Mouse (Mus musculus) gastrocnemius, adult 8-10 months (tissue): ENCODE measurements around the gene Qsox2. TPM values are rescaled to one million over a fixed set of nuclear protein-coding genes. Genes with fewer than 3 reads are reported as not detected.

Experiments used
- DNase-seq, 2 experiments: peaks; one replicate each; pipeline ENCODE4 v3.0.0; 2022; ENCODE audit warnings: low spot score in 2 of 2
- total RNA-seq, 4 experiments: library from RNA; stranded (reverse); gene quantifications; 2 replicates each; pipeline ENCODE4 v1.2.4; 2022

Qsox2 gene
- total RNA-seq, 4 experiments from 2014 or later = 3.2 to 4.5 (median 3.3) TPM

DNA sequence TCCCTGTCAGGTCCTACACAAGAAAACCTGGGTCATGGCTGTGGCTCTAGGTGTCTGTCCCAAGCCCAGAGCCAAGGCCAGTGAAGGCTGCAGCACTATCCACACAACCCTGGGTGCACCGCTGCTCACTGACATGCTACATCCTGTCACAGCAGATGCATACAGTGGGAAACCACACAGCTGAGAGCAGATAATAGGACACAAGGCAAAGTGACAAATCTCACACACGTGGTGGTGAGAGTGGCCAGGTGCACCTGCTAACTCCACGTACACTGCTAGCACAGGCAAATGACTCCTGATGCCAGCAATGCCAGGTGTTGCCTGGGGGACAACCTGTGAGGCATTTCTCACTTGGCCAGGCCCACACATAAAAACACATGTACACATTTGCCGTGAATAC, 12.1 kb downstream of the Qsox2 start:
- no peak for DNase-seq

DNA sequence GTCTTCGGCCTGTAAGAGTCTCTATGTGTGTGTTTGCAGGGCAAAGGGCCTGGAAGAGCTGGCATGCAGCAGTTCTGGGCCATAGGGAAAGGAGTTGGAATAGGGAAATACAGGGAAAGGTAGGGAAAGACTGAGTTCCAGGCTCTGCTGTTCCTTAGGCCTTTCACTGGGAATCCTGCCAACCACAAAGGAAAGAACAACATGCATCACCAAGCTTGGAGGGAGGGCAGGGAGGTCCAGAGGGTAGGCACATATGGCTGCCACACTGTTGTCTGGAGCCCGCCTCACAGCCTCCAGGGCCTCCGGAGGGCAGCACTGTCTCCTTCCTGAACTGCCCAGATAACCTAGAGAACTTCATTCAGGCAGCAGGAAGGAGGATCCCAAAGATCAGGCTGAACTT, 13.4 kb downstream of the Qsox2 start:
- DNase-seq = no peak

DNA sequence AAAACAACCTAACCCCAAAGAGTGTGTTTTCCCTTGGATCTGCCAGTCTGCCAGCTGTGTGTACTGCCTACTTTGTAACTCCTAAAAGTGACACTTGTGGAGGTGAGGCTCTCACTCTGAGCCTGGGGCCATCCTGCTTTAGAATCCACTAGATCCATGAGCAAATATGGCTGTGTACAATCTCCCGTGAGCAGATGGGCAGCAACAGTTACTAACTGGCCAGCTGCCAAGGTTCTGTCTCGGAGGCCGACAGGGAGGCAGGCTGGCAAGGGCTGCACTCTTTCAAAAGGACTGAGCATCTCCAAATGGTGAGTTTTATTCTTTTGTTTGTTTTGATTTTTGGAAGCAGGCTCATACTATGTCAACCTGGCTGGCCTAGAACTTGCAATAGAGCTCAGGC, 22.8 kb downstream of the Qsox2 start:
- DNase-seq = no peak

DNA sequence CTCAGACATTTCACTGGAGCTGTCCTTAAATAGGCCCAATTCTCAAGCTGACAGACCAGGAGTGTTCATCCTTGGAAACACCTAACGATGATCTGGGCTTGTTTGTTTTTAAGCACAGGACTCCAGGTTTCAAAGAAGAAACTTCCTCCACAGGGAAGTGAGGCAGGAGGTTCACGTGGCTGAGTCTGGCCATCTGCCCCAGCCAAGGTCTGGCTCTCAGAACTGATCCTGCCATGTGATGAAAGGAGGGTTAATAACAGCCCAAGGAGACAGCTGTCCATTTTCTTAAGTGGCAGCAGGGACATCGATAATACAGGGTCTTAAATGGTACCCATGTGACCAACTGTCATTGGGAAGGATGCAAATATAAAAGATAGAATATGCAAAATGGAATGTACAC, 27.8 kb downstream of the Qsox2 start:
- DNase-seq = no peak

DNA sequence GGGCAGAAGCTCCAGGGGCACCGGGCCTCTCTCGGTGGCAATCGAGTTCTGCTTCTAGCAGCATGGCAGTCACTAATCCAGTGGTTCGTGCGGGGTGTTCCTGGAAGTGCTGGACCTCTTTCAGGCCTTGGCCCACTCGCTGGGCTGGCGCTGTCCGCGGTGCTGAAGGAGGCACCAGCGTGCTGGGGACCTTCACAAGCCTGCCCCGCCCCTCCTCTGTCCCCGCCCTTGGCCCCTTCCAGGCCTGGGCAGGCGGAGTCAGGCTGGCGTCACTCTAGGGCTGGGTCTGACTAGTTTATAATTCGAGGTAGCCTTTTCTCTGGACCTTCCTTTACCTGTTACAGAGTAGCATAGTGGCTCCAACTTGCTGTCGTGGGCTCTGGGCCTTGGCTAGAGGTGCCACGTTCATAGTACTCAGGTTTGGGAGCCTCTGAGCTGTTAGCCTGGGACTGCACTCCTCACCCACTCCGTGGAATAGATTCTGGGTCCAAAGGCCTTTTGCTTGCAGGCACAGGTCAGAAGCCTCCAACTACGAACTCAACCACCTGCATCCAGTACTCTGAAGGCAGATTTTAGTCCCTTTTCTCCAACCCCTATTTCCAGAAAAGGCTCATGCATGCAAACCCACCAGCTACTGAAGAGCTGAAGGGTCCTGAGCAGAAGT, 29.1 kb downstream of the Qsox2 start, which contains the start of gene Lhx3:
Gene Lhx3 (minus strand): TSS at position 164 of the 664 bp plus-strand sequence.
- peak; percentile 55 to 70 for DNase-seq

DNA sequence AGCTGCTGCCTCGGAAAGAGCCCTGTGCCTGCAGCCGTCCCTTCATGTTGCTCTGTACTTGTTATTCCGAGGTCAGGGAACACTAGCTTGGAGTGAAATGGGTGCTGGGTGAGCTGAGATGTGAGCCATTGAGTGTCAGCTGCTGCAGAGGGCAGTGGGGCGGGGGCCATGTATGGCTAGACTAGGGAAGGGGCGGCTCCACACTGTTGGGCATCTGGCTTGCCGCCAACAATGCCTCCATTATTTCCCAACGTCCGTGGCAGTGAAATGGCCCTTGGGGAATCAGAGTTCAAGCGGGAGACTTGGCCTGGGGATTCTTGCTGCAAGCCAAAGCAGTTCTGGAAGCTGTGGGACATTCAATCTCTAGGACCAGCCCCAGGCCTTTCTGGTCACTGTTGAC, 29.8 kb downstream of the Qsox2 start:
- no peak for DNase-seq

DNA sequence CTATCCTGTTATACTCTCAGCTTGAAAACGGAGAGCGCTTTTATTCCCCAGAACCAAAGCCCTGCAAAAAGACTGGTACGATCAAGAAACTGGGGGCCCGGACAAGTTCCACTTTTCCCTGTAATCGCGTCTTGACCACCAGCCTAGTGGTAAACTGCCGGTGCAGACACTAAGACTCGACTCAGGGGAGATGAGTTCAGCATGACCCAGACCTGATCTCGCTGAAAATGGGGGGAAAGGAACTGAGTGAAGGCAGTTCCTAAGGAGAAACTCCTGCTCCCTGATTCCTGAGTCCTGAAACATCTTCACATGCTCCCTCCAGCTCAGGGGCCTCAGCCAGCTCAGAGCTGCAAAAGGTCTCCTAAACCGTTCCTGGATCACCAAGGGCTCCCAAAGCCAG, 31.6 kb downstream of the Qsox2 start:
- no peak for DNase-seq

DNA sequence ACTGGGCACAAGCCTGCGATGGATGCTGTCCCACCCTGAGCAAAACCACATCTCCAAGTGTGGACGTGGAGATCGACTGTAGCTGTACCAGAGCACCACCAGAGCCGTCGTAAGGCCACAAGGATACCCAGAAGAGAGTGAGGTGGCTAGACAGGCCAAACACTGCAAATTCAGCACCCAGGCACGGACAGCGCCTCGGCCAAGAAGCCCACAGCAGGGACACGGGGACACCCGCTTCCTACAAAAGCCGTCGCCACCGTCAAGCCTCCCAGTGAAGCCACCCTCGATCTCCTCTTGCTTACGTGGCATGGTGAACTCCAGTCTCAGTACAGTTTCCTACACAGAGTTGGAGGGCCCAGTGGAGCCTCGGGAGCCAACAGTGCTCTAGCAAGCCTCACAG, 32.2 kb downstream of the Qsox2 start:
- no peak for DNase-seq

DNA sequence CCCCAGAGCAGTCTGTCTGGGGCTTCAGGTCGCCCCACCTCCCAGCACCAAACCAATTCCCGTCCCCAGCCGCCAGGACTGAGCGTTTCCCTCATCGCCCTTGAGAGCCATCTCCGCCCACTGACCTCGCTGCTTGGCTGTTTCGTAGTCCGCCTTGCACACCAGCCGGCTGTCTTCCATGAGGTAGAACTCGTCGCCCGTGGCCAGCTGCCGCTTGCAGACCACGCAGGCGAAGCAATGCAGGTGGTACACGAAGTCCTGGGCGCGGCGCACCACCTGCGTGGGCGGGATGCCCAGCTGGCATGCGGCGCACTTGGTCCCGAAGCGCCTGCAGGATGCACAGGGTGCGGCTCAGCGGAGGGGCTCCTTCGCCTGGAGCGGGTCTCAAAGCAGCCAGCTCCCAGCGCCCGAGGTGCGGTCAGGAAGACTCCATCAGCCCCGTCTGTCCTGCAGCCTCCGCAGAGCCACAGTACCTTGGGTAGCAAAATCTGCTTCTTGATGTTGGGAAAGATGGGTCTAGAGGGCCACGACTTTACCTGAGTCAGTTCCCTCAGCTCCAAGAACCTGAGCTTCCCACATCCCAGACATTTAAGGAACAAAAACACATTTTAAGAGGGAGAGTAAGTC, 34.4 kb downstream of the Qsox2 start:
- no peak for DNase-seq

DNA sequence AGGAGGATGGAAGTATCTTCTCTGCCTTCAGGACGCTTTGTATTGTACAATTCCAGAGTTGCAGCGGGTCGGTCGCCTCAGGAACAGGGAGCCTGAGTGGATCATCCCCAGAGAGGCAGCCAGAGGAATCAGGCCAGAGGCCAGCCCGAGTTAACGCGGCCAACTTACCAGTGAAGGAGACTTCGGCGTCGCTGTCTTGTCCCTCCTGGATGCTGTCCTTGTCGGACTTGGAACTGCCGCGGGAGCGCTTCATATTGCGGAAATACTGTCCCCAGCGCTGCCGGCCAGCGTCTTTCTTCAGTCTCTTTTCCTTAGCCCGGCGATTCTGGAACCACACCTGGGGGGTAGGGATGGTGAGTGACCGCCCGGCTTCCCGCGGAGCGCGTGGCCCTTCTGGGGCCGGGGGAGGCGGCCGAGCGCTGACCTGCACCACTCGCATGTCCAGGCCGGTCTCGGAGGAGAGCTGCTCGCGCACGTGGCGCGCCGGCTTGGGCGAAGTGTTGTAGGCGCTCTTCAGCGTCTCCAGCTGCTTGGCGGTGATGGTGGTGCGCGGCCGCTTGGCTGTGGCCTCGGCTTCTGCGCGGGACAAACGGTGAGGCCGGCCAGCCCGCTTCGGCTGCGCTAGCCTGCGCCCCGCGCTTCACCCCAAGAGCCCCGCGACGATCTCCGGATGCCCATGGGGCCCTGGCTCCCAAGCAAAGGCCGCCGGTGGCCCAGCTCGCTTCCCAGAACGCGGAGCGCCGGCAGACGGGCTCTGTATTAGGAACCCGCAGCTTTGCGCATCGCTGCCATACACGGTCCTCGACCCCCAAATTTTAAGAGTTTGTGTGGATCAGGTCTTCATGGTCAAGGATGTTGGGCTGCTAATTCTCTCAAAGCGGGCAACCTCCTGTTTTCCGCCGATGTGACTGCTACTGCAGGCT, 35.1 kb downstream of the Qsox2 start:
- DNase-seq = no peak

DNA sequence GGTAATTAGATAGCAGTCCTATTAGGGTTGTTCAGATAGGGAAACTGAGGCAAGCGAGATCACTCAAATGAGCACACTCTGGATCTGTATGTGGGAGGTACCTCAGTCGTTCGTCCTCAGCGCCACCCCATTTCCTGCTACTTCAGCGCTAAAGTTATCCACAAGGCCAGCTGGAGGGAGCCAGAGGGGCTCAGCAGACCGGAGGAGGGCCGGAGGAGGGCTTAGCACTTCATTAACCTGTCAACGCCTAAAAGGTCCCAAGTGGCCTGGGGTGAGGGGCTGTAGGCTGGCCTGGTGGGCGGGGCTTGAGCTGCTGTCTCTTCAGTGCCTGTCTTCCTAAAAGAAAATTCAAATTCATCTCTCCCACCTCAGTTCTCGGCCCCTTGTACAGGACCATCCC, 38.8 kb downstream of the Qsox2 start:
- DNase-seq = no peak

DNA sequence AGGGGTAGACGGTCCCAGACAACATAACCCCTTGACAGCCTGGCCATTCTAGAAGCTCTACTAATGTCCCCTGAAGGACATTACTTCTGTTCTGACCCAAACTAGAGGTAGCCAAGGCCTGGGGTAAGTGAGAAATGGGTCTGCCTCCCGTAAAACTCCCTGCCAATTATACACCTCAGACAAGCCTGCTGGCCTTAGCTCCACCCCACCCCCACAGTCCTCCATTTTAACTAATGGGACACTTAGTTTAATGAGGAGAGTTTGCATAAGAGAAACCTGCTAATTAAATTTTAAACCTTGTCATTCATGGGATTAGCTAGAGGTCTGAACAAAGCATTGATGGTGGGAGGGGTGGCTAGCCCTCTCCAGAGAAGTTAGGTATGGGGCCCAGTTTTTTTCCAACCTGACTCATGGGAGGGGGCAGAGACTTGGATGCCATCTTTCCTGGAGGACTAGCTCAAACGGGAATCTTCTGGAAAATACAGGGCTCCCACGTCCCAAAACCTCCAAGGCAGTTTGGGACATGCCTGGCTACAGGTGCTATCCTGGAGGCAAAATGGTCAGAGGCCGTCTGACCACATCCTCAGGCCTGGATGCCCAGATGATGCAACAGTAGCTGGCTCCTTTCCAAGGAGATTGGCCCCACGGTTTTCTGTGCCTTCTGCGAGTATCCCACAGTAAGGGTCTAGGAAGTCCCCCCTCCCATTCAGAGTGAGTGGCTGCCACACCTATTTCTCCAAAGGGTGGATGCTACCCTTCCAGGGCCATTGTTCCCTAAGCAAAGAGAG, 42.6 kb downstream of the Qsox2 start:
- no peak for DNase-seq

DNA sequence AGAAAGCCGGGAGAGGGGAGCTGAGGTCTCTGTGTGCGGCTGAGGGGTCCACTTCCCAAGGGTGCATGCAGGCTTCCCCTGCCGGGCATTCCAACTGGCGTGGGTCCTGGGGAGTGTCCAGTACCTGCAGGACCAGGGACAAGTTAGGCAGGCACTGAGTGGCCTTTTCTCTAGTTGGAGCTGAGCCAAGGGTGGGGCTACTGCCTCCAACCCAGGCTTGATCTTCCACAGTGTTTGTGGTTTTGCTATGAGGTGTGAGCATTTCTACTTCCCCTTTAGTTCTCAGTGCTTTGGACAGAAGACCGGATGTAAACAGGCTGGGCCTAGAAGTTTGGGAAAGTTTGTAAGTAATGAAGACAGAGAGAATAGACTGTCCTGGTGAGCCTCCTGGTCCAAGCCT, 48.8 kb downstream of the Qsox2 start:
- DNase-seq = no peak

DNA sequence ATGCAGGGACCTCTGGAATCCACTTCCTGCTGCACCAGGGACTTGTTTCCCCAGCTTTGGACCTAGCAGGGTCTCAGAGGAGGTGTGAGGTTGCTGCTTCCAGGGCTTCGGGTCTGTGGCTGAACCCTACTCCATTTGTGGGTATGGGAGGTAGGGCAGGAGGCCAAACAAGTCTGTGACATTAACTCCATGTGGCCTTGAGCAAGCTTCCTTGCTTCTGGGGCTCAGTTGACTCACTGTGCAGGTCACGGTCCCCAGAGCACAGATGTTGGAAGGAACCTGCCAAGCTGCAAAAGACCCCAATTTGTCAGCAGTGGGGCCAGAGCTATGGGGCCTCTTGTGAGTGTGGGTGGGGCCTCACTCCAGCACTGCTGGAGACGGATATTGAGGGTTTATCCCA, 53.0 kb downstream of the Qsox2 start:
- DNase-seq = no peak

DNA sequence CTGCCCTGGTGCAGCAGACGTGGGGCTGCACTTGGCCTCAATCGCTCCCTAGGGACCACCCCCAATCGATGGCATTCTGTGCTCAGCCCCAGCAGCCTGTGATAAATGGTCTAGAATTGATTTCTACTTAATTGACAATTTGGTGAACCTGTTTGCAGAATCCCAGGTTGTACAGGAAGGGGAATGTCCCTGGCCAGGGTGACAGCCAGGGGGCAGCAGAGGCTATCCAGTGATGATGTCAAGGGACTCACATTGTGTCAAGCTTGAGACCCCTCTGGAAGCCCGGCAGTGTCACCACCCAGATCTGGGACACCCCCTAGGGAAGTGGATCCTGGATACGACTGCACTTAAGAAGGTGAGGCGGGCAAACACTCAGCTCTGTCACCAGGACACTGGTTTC, 54.7 kb downstream of the Qsox2 start:
- no peak for DNase-seq

DNA sequence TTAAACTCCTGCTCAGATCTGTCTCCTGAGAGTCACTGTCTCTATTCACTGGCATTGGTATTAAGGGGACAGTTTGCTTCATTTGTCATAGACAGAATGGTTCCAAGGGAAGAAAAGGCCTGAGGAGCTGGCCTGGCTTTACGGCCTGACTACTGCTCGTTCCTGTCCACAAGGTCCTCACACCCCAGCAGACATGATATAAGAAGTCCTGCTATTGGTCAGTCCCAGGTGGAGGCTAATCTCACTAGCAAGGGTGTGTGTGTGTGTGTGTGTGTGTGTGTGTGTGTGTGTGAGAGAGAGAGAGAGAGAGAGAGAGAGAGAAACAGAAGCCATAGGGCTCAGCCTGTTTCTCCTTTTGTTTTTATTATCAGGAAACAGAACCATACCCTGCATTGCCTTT, 60.1 kb downstream of the Qsox2 start:
- no peak for DNase-seq

DNA sequence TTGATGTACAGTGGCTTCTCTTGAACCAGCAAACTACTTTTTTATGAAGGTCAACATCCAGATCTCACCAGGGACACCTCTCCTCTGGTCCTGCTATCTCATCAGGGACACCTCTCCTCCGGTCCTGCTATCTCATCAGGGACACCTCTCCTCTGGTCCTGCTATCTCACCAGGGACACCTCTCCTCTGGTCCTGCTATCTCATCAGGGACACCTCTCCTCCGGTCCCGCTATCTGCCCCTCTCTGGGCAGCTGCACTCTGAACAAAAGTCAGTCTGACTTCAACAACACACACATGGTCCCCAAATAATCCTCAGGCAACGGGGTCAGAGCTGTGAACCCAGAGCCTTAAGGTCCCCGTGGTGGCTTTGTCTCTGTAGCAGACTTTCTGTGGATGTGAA, 60.6 kb downstream of the Qsox2 start:
- no peak for DNase-seq

DNA sequence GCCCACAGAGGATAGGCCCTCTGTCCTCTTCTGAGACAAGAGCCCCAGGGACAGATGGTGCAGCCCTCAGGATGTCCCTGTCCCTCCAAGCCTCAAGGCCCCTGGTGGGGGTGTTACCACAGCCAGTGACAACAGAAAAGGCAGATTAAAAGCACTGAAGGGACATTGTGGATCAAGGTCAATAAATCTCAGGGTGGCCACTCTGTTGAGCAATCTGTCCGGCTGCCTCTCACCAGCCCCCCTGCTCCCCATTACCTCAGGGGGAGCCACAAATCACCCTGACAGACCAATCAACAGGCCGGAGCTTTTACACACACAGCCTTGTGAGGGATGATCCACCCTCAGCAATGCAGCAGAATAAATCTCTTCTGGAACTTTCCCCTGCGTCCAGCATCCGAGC, 62.1 kb downstream of the Qsox2 start:
- no peak for DNase-seq

DNA sequence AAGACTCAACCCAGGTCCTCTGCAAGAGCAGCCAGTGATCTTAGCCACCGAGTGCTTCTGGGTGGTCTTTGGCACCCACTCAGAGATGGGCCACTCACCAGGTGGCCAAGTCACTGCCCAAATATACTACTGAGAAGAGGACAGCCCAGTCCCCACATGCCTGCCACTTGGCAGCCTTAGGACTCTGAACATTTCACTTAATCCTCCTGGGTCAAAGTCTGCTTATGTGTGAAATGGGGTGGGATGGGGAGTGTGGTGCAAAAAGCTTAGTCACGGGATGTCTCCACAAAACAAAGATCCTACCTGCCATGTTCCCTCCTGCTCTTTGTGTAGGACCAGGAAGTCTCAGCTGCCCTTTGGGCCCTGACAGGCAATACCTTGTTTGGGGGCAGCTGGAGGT, 65.2 kb downstream of the Qsox2 start:
- no peak for DNase-seq

DNA sequence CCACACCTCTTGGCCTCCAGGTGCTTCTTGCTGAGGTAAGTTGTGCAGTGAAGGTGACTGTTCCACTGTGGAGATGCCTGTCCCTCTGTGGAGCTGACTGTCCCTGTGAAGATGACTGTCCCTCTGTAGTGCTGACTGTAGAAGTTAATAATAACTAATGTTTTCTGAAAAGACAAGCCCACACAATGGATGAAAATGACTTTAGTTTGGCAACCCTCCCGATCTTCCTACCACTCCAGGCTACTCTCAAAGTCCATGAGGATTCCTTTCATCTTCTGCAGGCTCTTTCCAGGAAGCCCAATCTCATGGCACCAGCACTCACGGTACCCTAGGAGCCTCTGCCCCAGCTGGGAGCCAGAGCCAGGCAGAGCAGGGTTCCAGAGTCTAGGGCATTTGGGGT, 66.9 kb downstream of the Qsox2 start:
- no peak for DNase-seq

DNA sequence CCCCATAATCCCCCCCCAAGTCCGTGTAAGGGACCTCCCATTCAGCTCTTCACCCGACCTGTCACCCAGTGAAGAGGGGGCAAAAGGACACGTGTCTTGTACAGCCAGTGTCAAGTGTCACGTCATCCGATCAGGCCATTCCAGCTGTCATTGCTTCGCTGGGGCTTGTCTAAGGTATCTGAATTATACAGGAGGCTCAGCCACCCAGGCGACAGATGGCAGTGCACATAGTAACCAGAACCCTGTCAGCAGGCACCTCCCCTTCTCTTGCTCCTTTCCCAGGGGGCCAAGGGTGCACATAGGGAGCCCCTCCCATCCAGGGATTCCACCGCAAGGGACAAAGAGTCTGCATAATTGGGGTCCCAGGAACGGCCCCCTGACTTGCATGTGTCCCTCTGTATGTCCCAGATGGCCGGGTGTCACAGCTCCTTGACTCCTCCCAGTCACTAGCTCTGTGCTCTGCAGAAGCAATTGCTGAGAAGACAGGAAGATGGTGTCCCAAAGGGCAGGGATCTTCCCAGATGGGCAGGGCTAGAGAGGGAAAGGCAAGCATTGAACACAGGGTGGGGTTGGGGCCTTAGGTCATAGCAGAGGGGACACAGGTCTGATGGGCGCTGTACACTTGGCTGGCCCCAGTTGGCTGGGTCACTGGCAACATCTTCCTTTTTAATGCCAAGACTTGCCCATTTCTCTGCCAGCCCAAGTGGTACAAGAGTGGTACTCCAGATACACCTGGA, 68.3 kb downstream of the Qsox2 start:
- no peak for DNase-seq
